Mouse (Mus musculus) kidney, adult 2 months (tissue): ENCODE data around the gene Rae1.

Source experiments
- CTCF ChIP-seq: fragments of 200-500 bp; conservative IDR thresholded peaks from 2 replicates; pipeline ENCODE4 v1.5.1; 2011; ENCODE audit warnings: low read depth, mild to moderate bottlenecking, control low read depth, low read length, moderate library complexity, mixed read lengths; ENCODE audit not compliant: insufficient read depth, insufficient read length
- POLR2A ChIP-seq: fragments of 200-500 bp; IDR thresholded peaks from one replicate; pipeline ENCODE4 v1.6.1; 2011; ENCODE audit warnings: low read depth, low read length, control low read depth

GRCm38 (mm10) chr2:173035653-173036052 lies 35.7 kb downstream of the Rae1 start:
- no peak for TF ChIP-seq CTCF
- no peak for TF ChIP-seq POLR2A
